Mouse (Mus musculus): ENCODE data around the gene Cxcl5.
"Not testable (repeated sequence)": the region's sequence is repeated elsewhere in the genome, so short reads cannot be mapped to it uniquely, and the experiment has no call there.

The Cxcl5 gene

DNA sequence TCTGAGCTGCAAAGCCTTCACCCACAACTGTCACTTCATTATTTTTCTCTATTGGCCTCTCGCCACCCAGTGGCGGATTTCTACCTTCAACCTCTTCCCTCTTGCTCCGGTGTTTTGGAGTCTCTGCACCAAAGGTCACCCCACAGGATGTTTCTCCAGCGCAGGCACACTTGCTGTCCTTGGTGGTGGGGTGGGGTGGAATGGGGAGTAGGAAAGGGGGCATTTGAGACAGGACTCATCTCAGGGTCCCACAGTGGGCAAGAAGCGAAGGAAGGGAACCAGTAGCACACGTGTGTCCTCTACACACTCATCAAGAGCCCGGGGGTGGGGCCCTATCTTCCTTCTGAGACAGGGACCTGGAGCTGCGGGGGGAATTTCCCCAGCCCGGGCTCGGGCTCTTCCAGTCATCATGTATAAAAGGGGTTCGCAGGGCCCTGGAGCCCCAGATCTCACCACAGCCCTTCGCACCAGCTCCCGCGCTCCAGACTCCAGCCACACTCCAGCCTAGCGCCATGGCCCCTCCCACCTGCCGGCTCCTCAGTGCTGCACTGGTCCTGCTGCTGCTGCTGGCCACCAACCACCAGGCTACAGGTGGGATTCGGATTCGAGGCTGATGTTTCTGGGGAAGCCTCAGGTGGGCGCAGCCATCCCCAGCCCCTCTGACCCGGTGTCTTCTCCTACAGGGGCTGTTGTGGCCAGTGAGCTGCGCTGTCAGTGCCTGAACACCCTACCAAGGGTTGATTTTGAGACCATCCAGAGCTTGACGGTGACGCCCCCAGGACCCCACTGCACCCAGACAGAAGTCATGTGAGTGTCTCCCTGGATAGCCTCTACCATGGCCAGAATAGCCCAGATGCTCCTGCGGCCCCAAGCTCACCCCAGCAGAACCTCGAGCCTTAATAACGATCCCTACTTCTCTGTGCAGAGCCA, 26.8 kb downstream of the Cxcl5 start, which contains the start of gene Cxcl3:
Gene Cxcl3 (plus strand): TSS at position 445 of the 930 bp plus-strand sequence.
- no peak for DNase-seq

DNA sequence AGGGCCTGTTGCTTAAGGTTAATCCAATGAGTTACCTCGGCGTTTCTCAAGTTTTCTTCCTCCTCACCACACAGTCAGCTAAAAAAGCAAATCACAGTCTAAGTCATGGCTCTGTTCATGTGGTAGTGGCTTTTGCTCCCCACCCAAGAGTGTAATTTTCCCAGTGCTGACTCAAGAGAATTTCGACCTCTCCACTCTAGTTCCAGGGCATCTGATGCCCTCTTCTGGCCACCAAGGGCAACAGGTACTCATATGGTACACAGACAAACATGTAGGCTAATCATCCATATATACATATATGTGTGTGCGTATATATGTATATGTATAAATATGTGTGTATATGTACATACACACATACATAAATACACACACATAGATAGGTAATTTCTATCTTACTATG, 29.0 kb downstream of the Cxcl5 start:
- no peak for DNase-seq

DNA sequence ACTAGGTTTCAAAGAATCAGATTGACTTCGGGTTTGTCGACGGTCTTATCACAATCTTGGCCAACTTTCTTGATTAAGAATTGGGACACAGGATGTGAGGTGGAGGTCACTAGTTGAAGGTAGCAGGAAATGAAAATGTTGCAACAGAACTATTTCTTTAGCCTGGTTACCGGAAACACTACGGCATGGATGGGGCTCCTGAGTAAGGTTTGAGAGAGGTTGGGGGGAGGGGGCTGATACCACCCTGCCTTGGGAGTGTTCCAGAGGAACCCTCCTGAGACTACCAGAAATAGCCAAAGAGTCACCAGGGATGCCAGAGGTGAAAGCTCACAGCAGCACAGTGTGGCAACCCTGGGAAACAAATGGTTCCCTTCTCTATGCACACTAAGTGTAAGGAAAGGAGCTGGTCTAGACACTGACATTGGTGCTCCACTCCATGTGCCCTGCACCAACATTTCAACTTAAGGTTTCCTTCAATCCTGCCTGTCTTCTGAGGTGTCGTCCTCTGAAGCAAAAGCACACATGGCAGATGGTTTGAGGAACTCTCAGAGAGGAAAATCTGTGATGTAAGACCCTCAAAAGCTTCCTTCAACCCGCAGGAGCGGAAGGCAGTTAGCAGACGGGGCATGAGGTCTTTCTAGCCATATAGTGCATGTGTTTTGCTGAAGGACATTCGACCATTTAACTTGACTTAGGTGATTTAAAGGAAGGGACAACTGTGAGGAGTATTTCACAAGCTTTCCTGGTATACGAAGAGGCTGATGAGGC, 30.3 kb downstream of the Cxcl5 start:
- no peak for DNase-seq

DNA sequence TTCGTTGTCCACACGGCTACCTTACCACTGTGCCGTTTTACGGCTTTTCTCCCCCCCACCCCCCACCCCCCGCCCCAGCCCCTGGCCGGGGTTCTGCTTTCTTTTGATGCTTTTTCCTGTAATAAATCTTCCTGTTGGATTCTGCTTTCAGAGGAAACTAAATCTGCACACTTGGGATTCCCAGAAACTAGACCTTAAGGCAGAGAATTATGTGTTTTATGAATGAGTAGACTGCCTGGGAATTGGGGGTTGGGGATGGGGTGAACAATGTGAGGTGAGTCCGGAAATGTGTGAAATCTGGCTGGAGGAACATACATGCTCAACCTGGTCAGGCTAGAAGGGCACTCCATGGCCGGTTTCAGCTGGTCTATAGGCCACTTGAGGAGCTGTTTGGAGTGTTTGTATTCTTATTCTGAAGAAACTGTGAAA, 30.9 kb downstream of the Cxcl5 start:
- no peak for DNase-seq

DNA sequence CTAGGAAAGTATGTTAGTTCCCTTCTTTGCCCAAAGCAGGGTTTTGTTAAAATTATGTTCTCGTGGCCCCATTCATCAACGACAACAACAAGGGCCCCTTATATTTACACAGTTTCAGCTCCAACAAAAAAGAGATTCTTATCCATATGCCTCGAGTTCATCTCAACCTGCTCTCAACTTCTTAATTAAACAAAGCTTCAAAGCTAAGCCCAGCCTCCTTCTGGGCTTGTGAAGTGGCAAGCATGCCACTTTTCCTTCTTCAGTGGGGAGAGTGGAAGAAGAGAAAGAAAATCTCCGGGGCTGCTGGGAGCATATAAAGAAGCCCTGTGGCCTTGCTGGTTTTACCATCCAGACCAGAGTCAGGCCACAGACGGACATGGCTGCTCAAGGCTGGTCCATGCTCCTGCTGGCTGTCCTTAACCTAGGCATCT, 35.0 kb downstream of the Cxcl5 start, which contains the start of gene Cxcl15:
Gene Cxcl15 (plus strand): TSS at position 340 of the 431 bp plus-strand sequence.
- no peak for DNase-seq

DNA sequence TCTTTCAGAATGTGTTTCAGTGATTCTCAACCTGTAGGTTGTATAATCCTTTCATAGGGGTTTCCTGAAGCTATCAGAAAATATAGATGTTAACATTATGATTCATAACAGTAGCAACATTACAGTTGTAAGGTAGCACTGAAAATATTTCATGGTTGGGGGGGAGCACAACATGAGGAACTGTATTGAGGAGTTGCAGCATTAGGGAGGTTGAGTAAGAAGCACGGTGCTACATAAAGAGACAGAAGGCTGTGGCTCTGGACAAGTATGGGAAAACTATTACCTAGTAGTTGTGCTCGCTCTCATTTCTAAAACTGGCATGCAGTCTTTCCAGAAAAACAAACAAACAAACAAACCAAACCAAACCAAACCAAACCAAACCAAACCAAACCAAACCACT, 36.2 kb downstream of the Cxcl5 start:
- not testable (repeated sequence) for DNase-seq

DNA sequence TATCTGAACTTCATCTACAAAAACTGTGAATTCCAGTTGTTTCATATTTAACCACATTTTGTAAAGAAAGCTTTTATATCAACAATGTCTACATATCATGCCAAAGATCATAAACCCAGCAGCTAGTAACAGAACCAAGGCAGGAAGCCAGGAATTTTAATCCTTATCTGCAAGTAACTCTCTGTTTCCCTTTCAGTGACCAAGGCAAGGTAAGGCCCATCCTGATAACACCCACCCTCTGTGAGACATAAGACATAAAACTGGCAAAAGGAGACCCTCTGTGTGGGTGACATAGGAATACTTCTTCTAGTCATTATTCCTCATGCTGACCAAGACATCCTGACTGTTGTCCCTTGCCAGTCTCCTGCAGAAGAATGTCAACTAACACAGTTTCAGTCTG, 45.4 kb downstream of the Cxcl5 start:
- no peak for DNase-seq

DNA sequence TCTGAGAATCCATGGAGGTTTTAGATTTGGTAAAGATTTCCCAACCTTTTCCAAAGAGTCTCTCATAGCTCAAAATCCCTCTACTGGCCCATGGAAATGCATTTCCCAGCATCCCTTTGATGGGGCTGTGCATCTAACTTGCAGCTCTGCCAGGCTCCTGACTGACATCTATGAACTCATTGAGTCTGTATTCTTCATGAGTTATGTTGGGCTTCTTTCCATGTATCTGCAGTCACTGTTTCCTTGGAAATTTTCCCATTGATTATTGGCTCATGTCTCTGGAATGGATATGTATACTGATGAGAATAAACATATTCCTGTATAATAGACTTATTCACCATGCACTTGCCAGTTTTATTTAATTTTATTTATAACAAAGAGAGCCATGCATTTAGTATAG, 46.9 kb downstream of the Cxcl5 start:
- DNase-seq: no peak

DNA sequence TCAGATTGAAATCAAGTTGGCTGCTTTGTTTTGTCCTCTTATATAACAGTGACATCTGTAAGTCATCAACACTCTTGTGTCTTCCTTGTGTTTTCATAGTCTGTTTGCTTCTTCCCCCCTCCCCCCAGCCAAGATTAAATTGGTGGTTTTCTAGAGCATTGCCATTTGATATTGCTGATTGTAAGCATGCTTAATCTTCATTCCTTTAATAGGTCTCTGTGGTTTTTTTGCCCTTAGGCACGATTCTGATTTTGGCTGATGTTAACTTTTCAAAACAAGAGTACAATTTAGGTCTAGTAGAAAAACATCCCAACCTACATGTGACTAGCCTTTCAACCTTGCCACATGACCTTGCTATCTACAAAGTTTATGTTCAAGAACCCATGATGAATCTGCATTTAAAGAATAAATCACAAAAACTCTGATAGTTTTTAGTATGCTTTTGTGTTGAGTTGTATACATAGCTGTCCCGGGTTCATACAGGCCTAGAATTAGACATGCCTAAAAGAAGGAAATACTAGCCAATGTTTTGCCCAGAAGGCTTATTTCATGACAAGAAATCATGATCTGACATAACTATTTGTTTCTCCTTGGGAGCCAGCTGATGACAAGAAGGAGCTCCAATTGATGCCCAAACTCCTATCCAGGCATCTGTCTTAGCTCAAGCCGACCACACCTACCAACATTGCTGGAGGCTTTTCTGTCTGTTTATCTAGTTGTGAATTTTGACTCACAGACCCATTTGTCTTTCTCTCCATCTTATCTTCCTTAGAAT, 48.2 kb downstream of the Cxcl5 start:
- DNase-seq: no peak
